Mouse (Mus musculus) right cerebral cortex, adult 2 months (tissue): ENCODE data around the gene Esrra.

ENCODE experiments used
- DNase-seq, 2 experiments: peaks; one replicate each; pipeline ENCODE4 v3.0.0; 2021 to 2022; ENCODE audit warnings: low spot score in 2 of 2

Esrra gene

GRCm38 (mm10) chr19:6941372-6942248 lies 20.0 kb upstream of the Esrra start, which contains the start of gene Bad:
Bad (plus strand) TSS chr19:6941861.
- peak; percentile 94 to 95 for DNase-seq

GRCm38 (mm10) chr19:6940396-6941351 lies 19.1 kb upstream of the Esrra start:
- DNase-seq: no peak

GRCm38 (mm10) chr19:6939106-6940002 lies 17.7 kb upstream of the Esrra start:
- no peak for DNase-seq

- no peak for DNase-seq
Observed at GRCm38 (mm10) chr19:6937541-6938465, 16.2 kb upstream of the Esrra start.

GRCm38 (mm10) chr19:6936299-6936698 lies 14.7 kb upstream of the Esrra start:
- DNase-seq: no peak

GRCm38 (mm10) chr19:6934195-6934977 lies 12.8 kb upstream of the Esrra start, which contains the start of gene Kcnk4:
Kcnk4 (minus strand) TSS chr19:6934515.
- no peak for DNase-seq

GRCm38 (mm10) chr19:6933436-6934194 lies 12.0 kb upstream of the Esrra start:
- DNase-seq: peak; percentile 50 to 74

- no peak for DNase-seq
Observed at GRCm38 (mm10) chr19:6933102-6933435, 11.5 kb upstream of the Esrra start.

- DNase-seq: no peak
Observed at GRCm38 (mm10) chr19:6932018-6932417, 10.4 kb upstream of the Esrra start.

GRCm38 (mm10) chr19:6931002-6931401 lies 9.4 kb upstream of the Esrra start:
- no peak for DNase-seq

GRCm38 (mm10) chr19:6928080-6928479 lies 6.5 kb upstream of the Esrra start:
- DNase-seq: no peak

- DNase-seq: no peak
Observed at GRCm38 (mm10) chr19:6926559-6927255, 5.1 kb upstream of the Esrra start.

GRCm38 (mm10) chr19:6925611-6926329 lies 4.2 kb upstream of the Esrra start:
- DNase-seq: no peak

- DNase-seq: no peak
Observed at GRCm38 (mm10) chr19:6925307-6925573, 3.6 kb upstream of the Esrra start, which contains the start of gene Catsperz. Catsperz (minus strand) TSS chr19:6925380.

- DNase-seq: peak; percentile 93 to 95
Observed at GRCm38 (mm10) chr19:6924461-6925306, 3.1 kb upstream of the Esrra start.

- peak in 1 of 2 experiments; percentile 28 for DNase-seq
Observed at GRCm38 (mm10) chr19:6922901-6923735, 1.5 kb upstream of the Esrra start.
